Mouse (Mus musculus) heart, postnatal 0 days (tissue): Measurements from ENCODE around the gene Ccdc97.
A peak's percentile ranks its signal among the peaks of the same experiment; 100 is the strongest.

Experiments used
- CTCF ChIP-seq: IDR thresholded peaks from 2 replicates; pipeline ENCODE4 v1.5.1; 2016; ENCODE audit warnings: antibody characterized with exemption, control low read depth, low read depth
- EP300 ChIP-seq: IDR thresholded peaks from 2 replicates; pipeline ENCODE4 v1.6.1; 2016; ENCODE audit warnings: antibody characterized with exemption, low read depth

DNA sequence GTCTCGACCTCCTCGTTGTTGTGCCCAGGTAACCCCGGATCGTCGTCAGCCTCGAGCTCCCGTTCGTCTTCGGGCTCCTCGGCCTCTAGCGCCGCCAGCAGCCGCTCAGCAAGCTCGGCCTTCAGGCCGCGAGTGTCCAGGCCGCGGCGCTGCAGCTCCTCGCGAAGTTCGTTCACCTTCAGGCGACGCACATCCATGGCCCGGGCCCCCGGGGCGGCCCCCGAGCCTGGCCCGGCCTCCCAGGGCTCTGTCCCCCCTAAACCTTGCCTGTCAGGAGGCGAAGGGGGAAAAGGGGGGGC, 35.5 kb upstream of the Ccdc97 start:
- TF ChIP-seq CTCF (peak; percentile 30), EP300 (no peak)
